Mouse (Mus musculus): ENCODE results near the gene Mpped1. TPM values are rescaled to one million over a fixed set of nuclear protein-coding genes. Genes with fewer than 3 reads are reported as not detected.

The Mpped1 gene
- total and polyA plus RNA-seq, 2 experiments from 2014 or later = 18.1 to 48.0 TPM

GRCm38 (mm10) chr15:83894261-83894660 lies 115.0 kb downstream of the Mpped1 start:
- no peak overlapping the region for H3K4me3 ChIP-seq (ENCODE audit: low read depth, low read length)
- no peaks in the 10 kb centered on the region for H3K9me3 ChIP-seq (ENCODE audit: low read length)
- no peaks in the 10 kb centered on the region for H3K4me1 ChIP-seq (ENCODE audit: insufficient read depth, low read length)
- H3K27me3 ChIP-seq (ENCODE audit: insufficient read depth, low read length) = no peaks in the 10 kb centered on the region
- no peak overlapping the region for H3K27ac ChIP-seq (ENCODE audit: low read depth, low read length)
- 64% methylated on average over 7 of the region's 7 CpGs for WGBS
- ATAC-seq (ENCODE audit: low FRiP score) = no peak
- H3K36me3 ChIP-seq (ENCODE audit: insufficient read depth, low read length) = no peaks in the 10 kb centered on the region
- no peak for DNase-seq (ENCODE audit: low spot score)
- H3K4me2 ChIP-seq (ENCODE audit: low read depth, low read length, poor library complexity, severe bottlenecking) = no peak overlapping the region
- TF ChIP-seq CTCF (IDR thresholded peaks at IDR 0.05) = no peak
- no peak overlapping the region for H3K9ac ChIP-seq (replicated peaks; ENCODE audit: low read length, poor library complexity, severe bottlenecking)

- H3K4me3 ChIP-seq (ENCODE audit: low read depth, low read length) = no peak overlapping the region
- ATAC-seq (ENCODE audit: low FRiP score) = no peak
- H3K9ac ChIP-seq (replicated peaks; ENCODE audit: low read length, poor library complexity, severe bottlenecking) = no peak overlapping the region
- WGBS = 30% methylated on average over 9 of the region's 9 CpGs
- no peaks in the 10 kb centered on the region for H3K9me3 ChIP-seq (ENCODE audit: low read length)
- no peaks in the 10 kb centered on the region for H3K27me3 ChIP-seq (ENCODE audit: insufficient read depth, low read length)
- no peak for DNase-seq (ENCODE audit: low spot score)
- no peaks in the 10 kb centered on the region for H3K4me1 ChIP-seq (ENCODE audit: insufficient read depth, low read length)
- H3K36me3 ChIP-seq (ENCODE audit: insufficient read depth, low read length) = no peaks in the 10 kb centered on the region
- TF ChIP-seq CTCF (IDR thresholded peaks at IDR 0.05) = no peak
- H3K4me2 ChIP-seq (ENCODE audit: low read depth, low read length, poor library complexity, severe bottlenecking) = no peak overlapping the region
- H3K27ac ChIP-seq (ENCODE audit: low read depth, low read length) = no peak overlapping the region
Observed at GRCm38 (mm10) chr15:83896011-83896410, 116.7 kb downstream of the Mpped1 start.

DNA sequence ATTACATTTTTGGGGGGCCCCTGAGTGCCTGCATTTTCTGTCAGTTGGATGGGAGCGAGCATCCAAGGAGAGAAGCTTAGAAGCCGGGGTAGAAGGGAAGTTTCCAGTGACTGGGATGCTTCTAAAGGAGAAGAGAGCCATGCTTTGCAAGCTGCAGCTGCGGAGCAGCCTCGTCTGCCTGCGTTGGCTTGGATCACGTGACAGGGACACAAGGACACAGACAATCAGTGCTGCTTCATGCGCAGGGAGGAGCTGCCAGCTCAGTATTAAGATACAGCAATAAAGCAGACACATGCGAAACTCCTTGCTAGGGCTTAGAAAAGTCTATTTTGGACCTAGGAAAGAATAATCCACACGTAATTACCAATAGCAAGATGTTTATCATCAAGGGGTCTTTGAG lies 118.0 kb downstream of the Mpped1 start:
- peak; percentile 75 for DNase-seq (ENCODE audit: low spot score)
- H3K4me3 ChIP-seq (ENCODE audit: low read depth, low read length) = no peak overlapping the region
- no peaks in the 10 kb centered on the region for H3K36me3 ChIP-seq (ENCODE audit: insufficient read depth, low read length)
- H3K4me1 ChIP-seq (ENCODE audit: insufficient read depth, low read length) = no peaks in the 10 kb centered on the region; the same call in 1 of the 2 replicates
- 30% methylated on average over 9 of the region's 9 CpGs for WGBS
- no peak for TF ChIP-seq CTCF (IDR thresholded peaks at IDR 0.05)
- H3K27ac ChIP-seq (ENCODE audit: low read depth, low read length) = no peak overlapping the region
- no peak overlapping the region for H3K4me2 ChIP-seq (ENCODE audit: low read depth, low read length, poor library complexity, severe bottlenecking)
- no peak overlapping the region for H3K9ac ChIP-seq (replicated peaks; ENCODE audit: low read length, poor library complexity, severe bottlenecking)
- no peak for ATAC-seq (ENCODE audit: low FRiP score)
- no peaks in the 10 kb centered on the region for H3K27me3 ChIP-seq (ENCODE audit: insufficient read depth, low read length)
- H3K9me3 ChIP-seq (ENCODE audit: low read length) = no peaks in the 10 kb centered on the region

DNA sequence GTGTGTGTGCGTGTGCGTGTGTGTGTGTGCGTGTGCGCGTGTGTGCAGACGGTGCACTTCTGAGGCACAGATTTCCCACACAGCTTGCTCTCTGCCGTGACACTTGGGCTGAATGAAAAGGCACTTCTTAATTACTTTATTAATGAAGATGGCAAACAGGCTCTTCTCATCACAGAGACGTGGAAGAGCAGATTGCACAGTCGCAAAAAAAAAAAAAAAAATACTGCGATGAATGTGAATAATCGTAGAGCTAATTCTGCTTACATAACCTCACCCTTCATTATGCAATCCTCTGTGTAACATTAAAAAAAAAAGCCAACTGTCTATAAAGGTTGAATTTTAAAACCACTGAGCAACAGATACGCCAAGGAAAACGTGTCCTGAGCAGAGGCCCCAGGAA lies 127.2 kb downstream of the Mpped1 start:
- H3K27ac ChIP-seq (ENCODE audit: low read depth, low read length) = no peak overlapping the region
- peak; percentile 28 for DNase-seq (ENCODE audit: low spot score)
- H3K4me3 ChIP-seq (ENCODE audit: low read depth, low read length) = no peak overlapping the region

More for the DNA sequence above, 127.2 kb downstream of the Mpped1 start:
- Histone ChIP-seq H3K4me1 (ENCODE audit: insufficient read depth, low read length) (no peaks in the 10 kb centered on the region; the same call in 1 of the 2 replicates), H3K9me3 (ENCODE audit: low read length) (no peaks in the 10 kb centered on the region), H3K27me3 (ENCODE audit: insufficient read depth, low read length) (no peaks in the 10 kb centered on the region; the same call in 1 of the 2 replicates), H3K4me2 (ENCODE audit: low read depth, low read length, poor library complexity, severe bottlenecking) (no peak overlapping the region), H3K36me3 (ENCODE audit: insufficient read depth, low read length) (no peaks in the 10 kb centered on the region), H3K9ac (replicated peaks; ENCODE audit: low read length, poor library complexity, severe bottlenecking) (no peak overlapping the region)
- TF ChIP-seq CTCF (IDR thresholded peaks at IDR 0.05) = no peak
- WGBS = 70% methylated on average over 13 of the region's 13 CpGs
- ATAC-seq (ENCODE audit: low FRiP score) = no peak

Other genes with a start within 250 kb of the Mpped1 start
- 5.5 and 8.0 TPM in 2 replicates for gene Tspo, start 215.9 kb upstream of the Mpped1 start, total RNA-seq (2014; rRNA removed)
- gene Tspo, start 215.9 kb upstream of the Mpped1 start, polyA plus RNA-seq (2015; fragmentation: Nextera tagmentation; extraction: Ambion mirVana) = 8.4 and 11.3 TPM in 2 replicates
- 43.9 and 44.4 TPM in 2 replicates for gene Mcat, start 215.7 kb upstream of the Mpped1 start, total RNA-seq (2014; rRNA removed)
- 34.6 and 35.9 TPM in 2 replicates for gene Mcat, start 215.7 kb upstream of the Mpped1 start, polyA plus RNA-seq (2015; fragmentation: Nextera tagmentation; extraction: Ambion mirVana)
- gene Ttll12, start 184.3 kb upstream of the Mpped1 start, total RNA-seq (2014; rRNA removed) = 50.5 and 56.4 TPM in 2 replicates
- 39.1 and 40.1 TPM in 2 replicates for gene Ttll12, start 184.3 kb upstream of the Mpped1 start, polyA plus RNA-seq (2015; fragmentation: Nextera tagmentation; extraction: Ambion mirVana)
- gene Scube1, start 54.4 kb upstream of the Mpped1 start, total RNA-seq (2014; rRNA removed) = 14.9 and 19.9 TPM in 2 replicates
- gene Scube1, start 54.4 kb upstream of the Mpped1 start, polyA plus RNA-seq (2015; fragmentation: Nextera tagmentation; extraction: Ambion mirVana) = 4.7 TPM in 2 replicates

Measured in midbrain, postnatal 0 days (tissue).